Mouse (Mus musculus) kidney, adult 2 months (tissue): ENCODE results near the gene Klhl3.

Source experiments
- CTCF ChIP-seq: fragments of 200-500 bp; conservative IDR thresholded peaks from 2 replicates; pipeline ENCODE4 v1.5.1; 2011; ENCODE audit warnings: low read depth, mild to moderate bottlenecking, control low read depth, low read length, moderate library complexity, mixed read lengths; ENCODE audit not compliant: insufficient read depth, insufficient read length
- POLR2A ChIP-seq: fragments of 200-500 bp; IDR thresholded peaks from one replicate; pipeline ENCODE4 v1.6.1; 2011; ENCODE audit warnings: low read depth, low read length, control low read depth

- TF ChIP-seq CTCF (no peak), POLR2A (no peak)
Observed at GRCm38 (mm10) chr13:57995864-57996263, 117.5 kb downstream of the Klhl3 start.
